15 mouse cellular contexts compared by ENCODE assay signal in the genomic region with DNA sequence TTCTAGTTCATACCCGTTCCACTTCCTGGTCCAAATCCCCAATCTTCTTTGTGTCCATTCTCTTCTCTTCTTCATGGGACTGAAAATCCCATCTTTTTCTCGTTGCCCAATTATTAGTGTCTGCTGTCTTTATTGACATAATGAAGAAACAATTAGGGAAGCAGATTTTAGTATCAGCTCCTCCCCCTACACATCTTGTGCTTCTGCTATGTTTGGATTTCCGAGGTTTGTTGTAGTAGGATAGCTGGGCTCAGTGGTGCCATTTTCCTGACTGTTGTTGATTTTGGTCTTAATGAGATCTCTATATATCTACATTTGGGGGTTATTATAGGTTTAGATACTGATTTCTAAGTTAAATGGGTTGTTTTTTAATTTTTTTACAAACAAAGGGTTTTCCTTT.
"Had no signal": no experiment of that assay in that cellular context is flagged by ENCODE, and none has a peak within 500 bp of the region (broad histone marks: within the 10 kb centered on the region; RNA-seq: fewer than 3 reads in every experiment).

No protein-coding gene starts in this region.

- H3K9ac ChIP-seq: limb, embryonic 12.5 days; liver, embryonic 13.5 days; liver, postnatal 0 days; lung, embryonic 15.5 days; neural tube, embryonic 15.5 days had no signal

- H3K4me1 ChIP-seq: limb, embryonic 12.5 days; liver, embryonic 13.5 days; lung, embryonic 15.5 days; megakaryocyte, embryonic 14.5 days; neural tube, embryonic 15.5 days had no signal

- ATAC-seq: liver, postnatal 0 days; midbrain, embryonic 16.5 days had no signal

- H3K36me3 ChIP-seq: limb, embryonic 12.5 days; liver, embryonic 13.5 days; lung, embryonic 15.5 days; neural tube, embryonic 15.5 days had no signal

- H3K4me3 ChIP-seq: layer of hippocampus, adult 2 months; limb, embryonic 12.5 days; liver, embryonic 13.5 days; lung, embryonic 15.5 days; megakaryocyte, embryonic 14.5 days; neural tube, embryonic 15.5 days had no signal

- H3K27me3 ChIP-seq: limb, embryonic 12.5 days; liver, embryonic 13.5 days; lung, embryonic 15.5 days; megakaryocyte, embryonic 14.5 days; neural tube, embryonic 15.5 days had no signal

- H3K9me3 ChIP-seq: limb, embryonic 12.5 days; liver, embryonic 13.5 days; lung, embryonic 15.5 days; neural tube, embryonic 15.5 days had no signal

- H3K27ac ChIP-seq: layer of hippocampus, adult 2 months; limb, embryonic 12.5 days; liver, embryonic 13.5 days; lung, embryonic 15.5 days; macrophage; neural tube, embryonic 15.5 days; stomach, postnatal 0 days had no signal

- H3K4me2 ChIP-seq: limb, embryonic 12.5 days; liver, embryonic 13.5 days; lung, embryonic 15.5 days; midbrain, embryonic 11.5 days; neural tube, embryonic 15.5 days had no signal

- DNase-seq: kidney, postnatal 10 days; kidney, postnatal 4 days; liver; liver, embryonic 13.5 days; liver, postnatal 0 days; lung, postnatal 14 days had no signal
